Mouse (Mus musculus) cerebellum, adult 2 months (tissue): ENCODE results near the gene Mfap1a.
"Not testable (repeated sequence)": the region's sequence is repeated elsewhere in the genome, so short reads cannot be mapped to it uniquely, and the experiment has no call there.

Experiments
- CTCF ChIP-seq: fragments of 200-500 bp; IDR thresholded peaks from 2 replicates; pipeline ENCODE4 v1.5.1; 2011; ENCODE audit warnings: low read depth, mild to moderate bottlenecking, control low read depth, low read length, moderate library complexity, borderline replicate concordance; ENCODE audit not compliant: insufficient read depth
- POLR2A ChIP-seq: fragments of 200-500 bp; IDR thresholded peaks from 2 replicates; pipeline ENCODE4 v1.6.1; 2011; ENCODE audit warnings: low read length, control low read depth, borderline replicate concordance; ENCODE audit not compliant: insufficient read depth

DNA sequence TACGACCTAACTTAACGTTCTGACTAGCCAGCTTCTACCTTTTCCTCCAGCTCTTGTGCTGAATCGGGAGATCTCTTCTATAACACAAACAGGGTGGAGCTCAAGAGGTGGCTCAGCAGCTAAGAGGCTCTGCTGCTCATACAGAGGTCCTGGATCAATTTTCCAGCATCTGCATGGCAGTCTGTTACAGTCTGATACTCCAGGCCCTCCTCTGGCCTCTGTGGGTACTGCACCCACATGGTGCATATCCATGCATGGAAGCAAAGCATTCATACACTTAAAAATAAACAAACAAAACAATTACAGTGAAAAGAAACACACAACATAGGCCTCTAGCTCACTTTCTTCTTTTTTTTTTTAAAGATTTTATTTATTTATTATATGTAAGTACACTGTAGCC, 33.7 kb downstream of the Mfap1a start:
- TF ChIP-seq CTCF, POLR2A: not testable (repeated sequence)
